Mouse (Mus musculus): ENCODE data around the gene Abl1.
A peak's percentile ranks its signal among the peaks of the same experiment; 100 is the strongest.

Gene Abl1

GRCm38 (mm10) chr2:31683666-31684065 lies 4.5 kb upstream of the Abl1 start:
- peak; percentile 44 for DNase-seq (ENCODE audit: extremely low spot score, low spot score)

GRCm38 (mm10) chr2:31689045-31689444 lies 869 bp downstream of the Abl1 start:
- DNase-seq (ENCODE audit: extremely low spot score, low spot score) = peak; percentile 30

- no peak for DNase-seq (ENCODE audit: extremely low spot score, low spot score)
Observed at GRCm38 (mm10) chr2:31690063-31690462, 1.9 kb downstream of the Abl1 start.

- DNase-seq (ENCODE audit: extremely low spot score, low spot score) = no peak
Observed at GRCm38 (mm10) chr2:31698209-31698608, 10.0 kb downstream of the Abl1 start.

- DNase-seq (ENCODE audit: extremely low spot score, low spot score) = peak; percentile 42
Observed at GRCm38 (mm10) chr2:31700545-31701446, 12.6 kb downstream of the Abl1 start.

- no peak for DNase-seq (ENCODE audit: extremely low spot score, low spot score)
Observed at GRCm38 (mm10) chr2:31703226-31703625, 15.1 kb downstream of the Abl1 start.

- DNase-seq (ENCODE audit: extremely low spot score, low spot score) = no peak
Observed at GRCm38 (mm10) chr2:31705914-31706313, 17.7 kb downstream of the Abl1 start.

- DNase-seq (ENCODE audit: extremely low spot score, low spot score) = no peak
Observed at GRCm38 (mm10) chr2:31706531-31706930, 18.4 kb downstream of the Abl1 start.

GRCm38 (mm10) chr2:31712716-31713115 lies 24.5 kb downstream of the Abl1 start:
- no peak for DNase-seq (ENCODE audit: extremely low spot score, low spot score)

GRCm38 (mm10) chr2:31713813-31714212 lies 25.6 kb downstream of the Abl1 start:
- no peak for DNase-seq (ENCODE audit: extremely low spot score, low spot score)

GRCm38 (mm10) chr2:31714780-31715179 lies 26.6 kb downstream of the Abl1 start:
- DNase-seq (ENCODE audit: extremely low spot score, low spot score) = no peak

- no peak for DNase-seq (ENCODE audit: extremely low spot score, low spot score)
Observed at GRCm38 (mm10) chr2:31715985-31716384, 27.8 kb downstream of the Abl1 start.

GRCm38 (mm10) chr2:31719202-31719880 lies 31.2 kb downstream of the Abl1 start:
- DNase-seq (ENCODE audit: extremely low spot score, low spot score) = no peak

- no peak for DNase-seq (ENCODE audit: extremely low spot score, low spot score)
Observed at GRCm38 (mm10) chr2:31719944-31720343, 31.8 kb downstream of the Abl1 start.

- DNase-seq (ENCODE audit: extremely low spot score, low spot score) = no peak
Observed at GRCm38 (mm10) chr2:31720783-31721182, 32.6 kb downstream of the Abl1 start.

GRCm38 (mm10) chr2:31724730-31725490 lies 36.7 kb downstream of the Abl1 start:
- DNase-seq (ENCODE audit: extremely low spot score, low spot score) = no peak

- DNase-seq (ENCODE audit: extremely low spot score, low spot score) = no peak
Observed at GRCm38 (mm10) chr2:31727576-31728277, 39.6 kb downstream of the Abl1 start.

- DNase-seq (ENCODE audit: extremely low spot score, low spot score) = no peak
Observed at GRCm38 (mm10) chr2:31730640-31731039, 42.5 kb downstream of the Abl1 start.

GRCm38 (mm10) chr2:31732497-31732896 lies 44.3 kb downstream of the Abl1 start:
- no peak for DNase-seq (ENCODE audit: extremely low spot score, low spot score)

GRCm38 (mm10) chr2:31733558-31733957 lies 45.4 kb downstream of the Abl1 start:
- no peak for DNase-seq (ENCODE audit: extremely low spot score, low spot score)

GRCm38 (mm10) chr2:31739041-31739440 lies 50.9 kb downstream of the Abl1 start:
- no peak for DNase-seq (ENCODE audit: extremely low spot score, low spot score)

Data from neural tube, embryonic 10.5 days (tissue).